Mouse (Mus musculus): ENCODE data around the gene Castor1. TPM values are rescaled to one million over a fixed set of nuclear protein-coding genes. Genes with fewer than 3 reads are reported as not detected.
A peak's percentile ranks its signal among the peaks of the same experiment; 100 is the strongest.

Gene Castor1
- polyA plus RNA-seq, 1 experiment from 2014 or later, result 2.1 TPM

- no peaks in the 10 kb centered on the region for H3K27me3 ChIP-seq (ENCODE audit: control insufficient read depth, insufficient read depth, low read length)
- no peaks in the 10 kb centered on the region for H3K9me3 ChIP-seq (ENCODE audit: control insufficient read depth, low read length)
- H3K4me3 ChIP-seq (replicated peaks; ENCODE audit: low read depth, low read length), result no peak overlapping the region
- no peak overlapping the region for H3K27ac ChIP-seq (replicated peaks; ENCODE audit: low read depth, low read length)
- H3K4me2 ChIP-seq (ENCODE audit: low read length), result peak overlapping the region; percentile 46
- WGBS, result under 1% methylated on average over 7 of the region's 7 CpGs
- no peaks in the 10 kb centered on the region for H3K36me3 ChIP-seq (ENCODE audit: control insufficient read depth, insufficient read depth, low read length)
- H3K9ac ChIP-seq (replicated peaks; ENCODE audit: low read length), result no peak overlapping the region
- ATAC-seq (ENCODE audit: low FRiP score, low TSS enrichment) (peak; percentile 50), DNase-seq (peak; percentile 90)
- no peaks in the 10 kb centered on the region for H3K4me1 ChIP-seq (ENCODE audit: control insufficient read depth, insufficient read depth, low read length)
Observed at GRCm38 (mm10) chr11:4258657-4259082, 40.6 kb downstream of the Castor1 start.

- Histone ChIP-seq H3K4me2 (ENCODE audit: low read length) (no peak overlapping the region), H3K36me3 (ENCODE audit: control insufficient read depth, insufficient read depth, low read length) (no peaks in the 10 kb centered on the region), H3K9me3 (ENCODE audit: control insufficient read depth, low read length) (no peaks in the 10 kb centered on the region), H3K4me1 (ENCODE audit: control insufficient read depth, insufficient read depth, low read length) (no peaks in the 10 kb centered on the region), H3K27me3 (ENCODE audit: control insufficient read depth, insufficient read depth, low read length) (peaks cover 10% of the 10 kb centered on the region), H3K9ac (replicated peaks; ENCODE audit: low read length) (no peak overlapping the region), H3K4me3 (replicated peaks; ENCODE audit: low read depth, low read length) (no peak overlapping the region), H3K27ac (replicated peaks; ENCODE audit: low read depth, low read length) (no peak overlapping the region)
- DNase-seq, result peak; percentile 35
- ATAC-seq (ENCODE audit: low FRiP score, low TSS enrichment), result no peak
- 43% methylated on average over 14 of the region's 14 CpGs for WGBS
Observed at GRCm38 (mm10) chr11:4260463-4261187, 42.6 kb downstream of the Castor1 start.

GRCm38 (mm10) chr11:4261188-4261494, 43.1 kb downstream of the Castor1 start:
- peak; percentile 57 for DNase-seq
- H3K4me2 ChIP-seq (ENCODE audit: low read length), result no peak overlapping the region
- 42% methylated on average over 7 of the region's 7 CpGs for WGBS

GRCm38 (mm10) chr11:4261969-4262368, 43.9 kb downstream of the Castor1 start:
- ATAC-seq (ENCODE audit: low FRiP score, low TSS enrichment) (no peak), DNase-seq (peak; percentile 77)
- 34% methylated on average over 5 of the region's 5 CpGs for WGBS

More at GRCm38 (mm10) chr11:4261188-4261494, 43.1 kb downstream of the Castor1 start:
- Histone ChIP-seq H3K27ac (replicated peaks; ENCODE audit: low read depth, low read length) (no peak overlapping the region), H3K36me3 (ENCODE audit: control insufficient read depth, insufficient read depth, low read length) (no peaks in the 10 kb centered on the region), H3K9me3 (ENCODE audit: control insufficient read depth, low read length) (no peaks in the 10 kb centered on the region), H3K4me3 (replicated peaks; ENCODE audit: low read depth, low read length) (no peak overlapping the region), H3K9ac (replicated peaks; ENCODE audit: low read length) (no peak overlapping the region), H3K27me3 (ENCODE audit: control insufficient read depth, insufficient read depth, low read length) (peaks cover 15% of the 10 kb centered on the region), H3K4me1 (ENCODE audit: control insufficient read depth, insufficient read depth, low read length) (no peaks in the 10 kb centered on the region)
- ATAC-seq (ENCODE audit: low FRiP score, low TSS enrichment), result no peak

GRCm38 (mm10) chr11:4262847-4263246, 44.8 kb downstream of the Castor1 start:
- no peaks in the 10 kb centered on the region for H3K9me3 ChIP-seq (ENCODE audit: control insufficient read depth, low read length)
- no peak overlapping the region for H3K9ac ChIP-seq (replicated peaks; ENCODE audit: low read length)
- H3K36me3 ChIP-seq (ENCODE audit: control insufficient read depth, insufficient read depth, low read length), result no peaks in the 10 kb centered on the region
- H3K27me3 ChIP-seq (ENCODE audit: control insufficient read depth, insufficient read depth, low read length), result peaks cover 30% of the 10 kb centered on the region
- H3K4me3 ChIP-seq (replicated peaks; ENCODE audit: low read depth, low read length), result no peak overlapping the region
- WGBS, result 21% methylated on average over 7 of the region's 7 CpGs
- no peak overlapping the region for H3K27ac ChIP-seq (replicated peaks; ENCODE audit: low read depth, low read length)
- 0 out of 2 replicates have a peak, but pooled peaks cover 4% of the 10 kb centered on the region for H3K4me1 ChIP-seq (ENCODE audit: control insufficient read depth, insufficient read depth, low read length)
- H3K4me2 ChIP-seq (ENCODE audit: low read length), result no peak overlapping the region
- DNase-seq (no peak), ATAC-seq (ENCODE audit: low FRiP score, low TSS enrichment) (no peak)

More at GRCm38 (mm10) chr11:4261969-4262368, 43.9 kb downstream of the Castor1 start:
- Histone ChIP-seq H3K27me3 (ENCODE audit: control insufficient read depth, insufficient read depth, low read length) (peaks cover 21% of the 10 kb centered on the region), H3K4me1 (ENCODE audit: control insufficient read depth, insufficient read depth, low read length) (0 out of 2 replicates have a peak, but pooled peaks cover 3% of the 10 kb centered on the region), H3K4me2 (ENCODE audit: low read length) (no peak overlapping the region), H3K9ac (replicated peaks; ENCODE audit: low read length) (no peak overlapping the region), H3K36me3 (ENCODE audit: control insufficient read depth, insufficient read depth, low read length) (no peaks in the 10 kb centered on the region), H3K9me3 (ENCODE audit: control insufficient read depth, low read length) (no peaks in the 10 kb centered on the region), H3K27ac (replicated peaks; ENCODE audit: low read depth, low read length) (no peak overlapping the region), H3K4me3 (replicated peaks; ENCODE audit: low read depth, low read length) (no peak overlapping the region)

GRCm38 (mm10) chr11:4263296-4263695, 45.3 kb downstream of the Castor1 start:
- H3K27me3 ChIP-seq (ENCODE audit: control insufficient read depth, insufficient read depth, low read length), result peaks cover 34% of the 10 kb centered on the region
- no peaks in the 10 kb centered on the region for H3K9me3 ChIP-seq (ENCODE audit: control insufficient read depth, low read length)
- 18% methylated on average over 1 of the region's 1 CpGs for WGBS
- H3K27ac ChIP-seq (replicated peaks; ENCODE audit: low read depth, low read length), result no peak overlapping the region
- H3K4me1 ChIP-seq (ENCODE audit: control insufficient read depth, insufficient read depth, low read length), result 0 out of 2 replicates have a peak, but pooled peaks cover 4% of the 10 kb centered on the region
- no peak overlapping the region for H3K4me3 ChIP-seq (replicated peaks; ENCODE audit: low read depth, low read length)
- ATAC-seq (ENCODE audit: low FRiP score, low TSS enrichment), result no peak
- H3K9ac ChIP-seq (replicated peaks; ENCODE audit: low read length), result no peak overlapping the region
- H3K4me2 ChIP-seq (ENCODE audit: low read length), result no peak overlapping the region
- H3K36me3 ChIP-seq (ENCODE audit: control insufficient read depth, insufficient read depth, low read length), result no peaks in the 10 kb centered on the region
- no peak for DNase-seq

GRCm38 (mm10) chr11:4264066-4264465, 46.0 kb downstream of the Castor1 start:
- ATAC-seq (ENCODE audit: low FRiP score, low TSS enrichment) (no peak), DNase-seq (no peak)
- H3K27ac ChIP-seq (replicated peaks; ENCODE audit: low read depth, low read length), result no peak overlapping the region
- peaks cover 36% of the 10 kb centered on the region for H3K27me3 ChIP-seq (ENCODE audit: control insufficient read depth, insufficient read depth, low read length)
- 71% methylated on average over 7 of the region's 7 CpGs for WGBS
- no peak overlapping the region for H3K4me2 ChIP-seq (ENCODE audit: low read length)
- no peak overlapping the region for H3K4me3 ChIP-seq (replicated peaks; ENCODE audit: low read depth, low read length)
- 0 out of 2 replicates have a peak, but pooled peaks cover 4% of the 10 kb centered on the region for H3K4me1 ChIP-seq (ENCODE audit: control insufficient read depth, insufficient read depth, low read length)
- no peaks in the 10 kb centered on the region for H3K9me3 ChIP-seq (ENCODE audit: control insufficient read depth, low read length)
- H3K36me3 ChIP-seq (ENCODE audit: control insufficient read depth, insufficient read depth, low read length), result no peaks in the 10 kb centered on the region
- no peak overlapping the region for H3K9ac ChIP-seq (replicated peaks; ENCODE audit: low read length)

GRCm38 (mm10) chr11:4266271-4267201, 48.5 kb downstream of the Castor1 start:
- peak; percentile 64 for DNase-seq
- Histone ChIP-seq H3K27me3 (ENCODE audit: control insufficient read depth, insufficient read depth, low read length) (peaks cover 36% of the 10 kb centered on the region), H3K9ac (replicated peaks; ENCODE audit: low read length) (peak overlapping the region; percentile 47), H3K36me3 (ENCODE audit: control insufficient read depth, insufficient read depth, low read length) (no peaks in the 10 kb centered on the region), H3K9me3 (ENCODE audit: control insufficient read depth, low read length) (no peaks in the 10 kb centered on the region), H3K27ac (replicated peaks; ENCODE audit: low read depth, low read length) (no peak overlapping the region), H3K4me2 (ENCODE audit: low read length) (peak overlapping the region; percentile 82), H3K4me1 (ENCODE audit: control insufficient read depth, insufficient read depth, low read length) (0 out of 2 replicates have a peak, but pooled peaks cover 4% of the 10 kb centered on the region), H3K4me3 (replicated peaks; ENCODE audit: low read depth, low read length) (peak overlapping the region; percentile 42)
- WGBS, result 1% methylated on average over 55 of the region's 61 CpGs
- no peak for ATAC-seq (ENCODE audit: low FRiP score, low TSS enrichment)

Data from midbrain, embryonic 14.5 days (tissue).